Mouse (Mus musculus) liver, embryonic 13.5 days (tissue): ENCODE measurements around the gene Zfp444. TPM values are rescaled to one million over a fixed set of nuclear protein-coding genes. Genes with fewer than 3 reads are reported as not detected.

Experiments used
- ATAC-seq: fragments of 200-750 bp; cut with Nextera tagmentation; 2 replicates; pipeline ENCODE4 v1.8.0; 2017; ENCODE audit warnings: low read depth, mild to moderate bottlenecking, moderate number of reproducible peaks, moderate library complexity
- DNase-seq: peaks from one replicate; pipeline ENCODE4 v3.0.0; 2022
- H3K27ac ChIP-seq: fragments of 300-500 bp; sonication (generic); 2 replicates; pipeline ENCODE4 v1.5.1; 2015; ENCODE audit warnings: moderate library complexity, mild to moderate bottlenecking, inconsistent platforms
- H3K27me3 ChIP-seq: fragments of 300-500 bp; sonication (generic); 2 replicates; pipeline ENCODE4 v1.6.1; 2015; ENCODE audit warnings: mild to moderate bottlenecking, inconsistent platforms
- H3K36me3 ChIP-seq: fragments of 300-500 bp; sonication (generic); 2 replicates; pipeline ENCODE4 v1.6.1; 2015; ENCODE audit warnings: mild to moderate bottlenecking, inconsistent platforms
- H3K4me1 ChIP-seq: fragments of 300-500 bp; sonication (generic); replicated peaks from 2 replicates; pipeline ENCODE4 v1.6.1; 2015; ENCODE audit warnings: inconsistent platforms
- H3K4me2 ChIP-seq: fragments of 300-500 bp; sonication (generic); 2 replicates; pipeline ENCODE4 v1.6.1; 2015; ENCODE audit warnings: inconsistent platforms, mild to moderate bottlenecking, moderate library complexity
- H3K4me3 ChIP-seq: fragments of 300-500 bp; sonication (generic); replicated peaks from 2 replicates; pipeline ENCODE4 v1.5.1; 2015; ENCODE audit warnings: mild to moderate bottlenecking, inconsistent platforms
- H3K9ac ChIP-seq: fragments of 300-500 bp; sonication (generic); 2 replicates; pipeline ENCODE4 v1.6.1; 2015; ENCODE audit warnings: mild to moderate bottlenecking, inconsistent platforms
- H3K9me3 ChIP-seq: fragments of 300-500 bp; sonication (generic); replicated peaks from 2 replicates; pipeline ENCODE4 v1.6.1; 2016; ENCODE audit warnings: inconsistent platforms
- WGBS: fragments of 180-500 bp; shearing (Covaris S2); methylation state at CpG from one replicate; pipeline ENCODE4 v1.1.7; 2015; ENCODE audit not compliant: insufficient replicate concordance; 5-methylcytosine and 5-hydroxymethylcytosine counted together
- polyA plus RNA-seq: library from polyadenylated mRNA; unstranded; fragments of >200 nt; fragmentation: Nextera tagmentation; extraction: Ambion mirVana; gene quantifications from 2 replicates; pipeline ENCODE4 v1.2.1, GENCODE M21; 2015

Gene Zfp444
- polyA plus RNA-seq, 1 experiment from 2014 or later, result 21.0 TPM

GRCm38 (mm10) chr7:6183802-6184201 is 11.8 kb downstream of the Zfp444 start:
- no peak overlapping the region for H3K27ac ChIP-seq
- H3K4me3 ChIP-seq, result no peak overlapping the region
- H3K27me3 ChIP-seq, result no peaks in the 10 kb centered on the region
- H3K4me2 ChIP-seq, result no peak overlapping the region
- peaks cover 8% of the 10 kb centered on the region for H3K4me1 ChIP-seq
- 93% methylated on average over 19 of the region's 19 CpGs for WGBS
- peaks cover 44% of the 10 kb centered on the region for H3K36me3 ChIP-seq
- no peak for DNase-seq
- no peak overlapping the region for H3K9ac ChIP-seq
- no peak for ATAC-seq
- no peaks in the 10 kb centered on the region for H3K9me3 ChIP-seq

GRCm38 (mm10) chr7:6184521-6184920 is 12.5 kb downstream of the Zfp444 start:
- no peak overlapping the region for H3K27ac ChIP-seq
- DNase-seq (no peak), ATAC-seq (no peak)
- 78% methylated on average over 8 of the region's 8 CpGs for WGBS
- peaks cover 46% of the 10 kb centered on the region for H3K36me3 ChIP-seq
- peaks cover 8% of the 10 kb centered on the region for H3K4me1 ChIP-seq
- H3K4me2 ChIP-seq, result no peak overlapping the region
- no peak overlapping the region for H3K9ac ChIP-seq
- no peaks in the 10 kb centered on the region for H3K27me3 ChIP-seq
- no peak overlapping the region for H3K4me3 ChIP-seq
- H3K9me3 ChIP-seq, result no peaks in the 10 kb centered on the region

GRCm38 (mm10) chr7:6185391-6185790 is 13.4 kb downstream of the Zfp444 start:
- ATAC-seq, result no peak
- peaks cover 42% of the 10 kb centered on the region for H3K36me3 ChIP-seq

GRCm38 (mm10) chr7:6186176-6186575 is 14.2 kb downstream of the Zfp444 start:
- peaks cover 8% of the 10 kb centered on the region for H3K4me1 ChIP-seq
- peaks cover 42% of the 10 kb centered on the region for H3K36me3 ChIP-seq
- no peaks in the 10 kb centered on the region for H3K9me3 ChIP-seq
- no peak overlapping the region for H3K4me3 ChIP-seq
- no peak overlapping the region for H3K9ac ChIP-seq
- H3K27ac ChIP-seq, result no peak overlapping the region
- WGBS, result 64% methylated on average over 2 of the region's 2 CpGs
- H3K4me2 ChIP-seq, result no peak overlapping the region
- H3K27me3 ChIP-seq, result no peaks in the 10 kb centered on the region
- DNase-seq (no peak), ATAC-seq (no peak)

More at GRCm38 (mm10) chr7:6185391-6185790, 13.4 kb downstream of the Zfp444 start:
- Histone ChIP-seq H3K9ac (no peak overlapping the region), H3K9me3 (no peaks in the 10 kb centered on the region), H3K4me3 (no peak overlapping the region), H3K4me1 (peaks cover 8% of the 10 kb centered on the region), H3K27ac (no peak overlapping the region), H3K4me2 (no peak overlapping the region), H3K27me3 (no peaks in the 10 kb centered on the region)
- no peak for DNase-seq
- WGBS, result 48% methylated on average over 1 of the region's 1 CpGs

- WGBS, result 63% methylated on average over 2 of the region's 2 CpGs
- no peak overlapping the region for H3K9ac ChIP-seq
- H3K36me3 ChIP-seq, result peaks cover 42% of the 10 kb centered on the region
- H3K27ac ChIP-seq, result no peak overlapping the region
- no peaks in the 10 kb centered on the region for H3K9me3 ChIP-seq
- no peak overlapping the region for H3K4me2 ChIP-seq
- no peaks in the 10 kb centered on the region for H3K27me3 ChIP-seq
- ATAC-seq, result no peak
- no peak for DNase-seq
- peaks cover 8% of the 10 kb centered on the region for H3K4me1 ChIP-seq
- H3K4me3 ChIP-seq, result no peak overlapping the region
Measured at GRCm38 (mm10) chr7:6186756-6187155, 14.7 kb downstream of the Zfp444 start.

- no peak overlapping the region for H3K27ac ChIP-seq
- 0 out of 2 replicates have a peak, but pooled peaks have one; percentile 12 for ATAC-seq
- no peaks in the 10 kb centered on the region for H3K27me3 ChIP-seq
- no peak for DNase-seq
- peaks cover 31% of the 10 kb centered on the region for H3K36me3 ChIP-seq
- no peaks in the 10 kb centered on the region; the same call in 1 of the 2 replicates for H3K4me1 ChIP-seq
- H3K9me3 ChIP-seq, result no peaks in the 10 kb centered on the region
- WGBS, result 52% methylated on average over 45 of the region's 45 CpGs
- H3K9ac ChIP-seq, result no peak overlapping the region
- H3K4me3 ChIP-seq, result no peak overlapping the region
- H3K4me2 ChIP-seq, result no peak overlapping the region
Measured at GRCm38 (mm10) chr7:6189542-6189941, 17.5 kb downstream of the Zfp444 start.

GRCm38 (mm10) chr7:6191376-6191775 is 19.4 kb downstream of the Zfp444 start:
- 16% methylated on average over 3 of the region's 3 CpGs for WGBS
- DNase-seq (peak; percentile 48), ATAC-seq (no peak)
- Histone ChIP-seq H3K27ac (no peak overlapping the region), H3K27me3 (no peaks in the 10 kb centered on the region), H3K36me3 (peaks cover 23% of the 10 kb centered on the region), H3K9me3 (no peaks in the 10 kb centered on the region), H3K9ac (no peak overlapping the region), H3K4me3 (no peak overlapping the region), H3K4me2 (no peak overlapping the region), H3K4me1 (no peaks in the 10 kb centered on the region; the same call in 1 of the 2 replicates)

GRCm38 (mm10) chr7:6194129-6194528 is 22.1 kb downstream of the Zfp444 start:
- Histone ChIP-seq H3K4me2 (no peak overlapping the region), H3K9me3 (no peaks in the 10 kb centered on the region), H3K27me3 (no peaks in the 10 kb centered on the region), H3K9ac (no peak overlapping the region), H3K36me3 (peaks cover 5% of the 10 kb centered on the region; the same call in 1 of the 2 replicates), H3K4me1 (no peaks in the 10 kb centered on the region; the same call in 1 of the 2 replicates), H3K4me3 (no peak overlapping the region), H3K27ac (no peak overlapping the region)
- DNase-seq (peak; percentile 34), ATAC-seq (peak; percentile 63)
- 19% methylated on average over 5 of the region's 5 CpGs for WGBS

- Histone ChIP-seq H3K9ac (no peak overlapping the region), H3K4me3 (no peak overlapping the region)
Measured at GRCm38 (mm10) chr7:6195777-6196176, 23.8 kb downstream of the Zfp444 start.

GRCm38 (mm10) chr7:6196790-6197189 is 24.8 kb downstream of the Zfp444 start, which contains the start of gene Galp:
TSS of gene Galp (plus strand) at chr7:6197090.
- Histone ChIP-seq H3K4me2 (no peak within 1 kb of the TSS), H3K27me3 (no peaks in the 10 kb centered on the region), H3K4me1 (no peaks in the 10 kb centered on the region), H3K9me3 (no peaks in the 10 kb centered on the region), H3K36me3 (no peaks in the 10 kb centered on the region), H3K27ac (no peak within 1 kb of the TSS), H3K4me3 (no peak within 1 kb of the TSS), H3K9ac (no peak within 1 kb of the TSS)
- 27% methylated on average over 3 of the region's 3 CpGs for WGBS
- DNase-seq, result no peak
- ATAC-seq, result no peak

More at GRCm38 (mm10) chr7:6195777-6196176, 23.8 kb downstream of the Zfp444 start:
- ATAC-seq (no peak), DNase-seq (no peak)
- no peaks in the 10 kb centered on the region for H3K36me3 ChIP-seq
- H3K9me3 ChIP-seq, result no peaks in the 10 kb centered on the region
- no peak overlapping the region for H3K27ac ChIP-seq
- 39% methylated on average over 2 of the region's 2 CpGs for WGBS
- no peaks in the 10 kb centered on the region for H3K4me1 ChIP-seq
- no peak overlapping the region for H3K4me2 ChIP-seq
- H3K27me3 ChIP-seq, result no peaks in the 10 kb centered on the region

GRCm38 (mm10) chr7:6204200-6204599 is 32.2 kb downstream of the Zfp444 start:
- no peak for DNase-seq
- WGBS, result 52% methylated on average over 3 of the region's 3 CpGs

GRCm38 (mm10) chr7:6213144-6213543 is 41.1 kb downstream of the Zfp444 start:
- no peaks in the 10 kb centered on the region for H3K27me3 ChIP-seq
- no peak overlapping the region for H3K4me3 ChIP-seq
- H3K36me3 ChIP-seq, result no peaks in the 10 kb centered on the region
- H3K4me2 ChIP-seq, result no peak overlapping the region
- no peaks in the 10 kb centered on the region for H3K9me3 ChIP-seq
- H3K9ac ChIP-seq, result no peak overlapping the region
- ATAC-seq, result no peak
- WGBS, result 42% methylated on average over 5 of the region's 5 CpGs
- DNase-seq, result peak; percentile 9
- no peak overlapping the region for H3K27ac ChIP-seq
- no peaks in the 10 kb centered on the region for H3K4me1 ChIP-seq

More at GRCm38 (mm10) chr7:6204200-6204599, 32.2 kb downstream of the Zfp444 start:
- Histone ChIP-seq H3K27me3 (no peaks in the 10 kb centered on the region), H3K9me3 (no peaks in the 10 kb centered on the region), H3K4me2 (no peak overlapping the region), H3K4me3 (no peak overlapping the region), H3K27ac (no peak overlapping the region), H3K9ac (no peak overlapping the region), H3K36me3 (no peaks in the 10 kb centered on the region), H3K4me1 (no peaks in the 10 kb centered on the region)
- no peak for ATAC-seq
